Mouse (Mus musculus) hindbrain, embryonic 16.5 days (tissue): Measurements from ENCODE around the gene Cdk2. TPM values are rescaled to one million over a fixed set of nuclear protein-coding genes. Genes with fewer than 3 reads are reported as not detected.
A peak's percentile ranks its signal among the peaks of the same experiment; 100 is the strongest.

Experiments
- ATAC-seq: fragments of 200-750 bp; cut with Nextera tagmentation; 2 replicates; pipeline ENCODE4 v1.8.0; 2017; ENCODE audit warnings: moderate TSS enrichment, moderate library complexity
- H3K27ac ChIP-seq: fragments of 300-500 bp; sonication (generic); 2 replicates; pipeline ENCODE4 v1.5.1; 2014; ENCODE audit warnings: low read depth, mild to moderate bottlenecking, control low read depth, low read length, moderate library complexity
- H3K27me3 ChIP-seq: fragments of 300-500 bp; sonication (generic); replicated peaks from 2 replicates; pipeline ENCODE4 v1.6.1; 2014; ENCODE audit warnings: low read length; ENCODE audit not compliant: control insufficient read depth, insufficient read depth
- H3K36me3 ChIP-seq: fragments of 300-500 bp; sonication (generic); 2 replicates; pipeline ENCODE4 v1.6.1; 2014; ENCODE audit warnings: mild to moderate bottlenecking, low read length, moderate library complexity, mixed read lengths; ENCODE audit not compliant: control insufficient read depth, insufficient read depth
- H3K4me1 ChIP-seq: fragments of 300-500 bp; sonication (generic); 2 replicates; pipeline ENCODE4 v1.6.1; 2014; ENCODE audit warnings: low read depth, low read length; ENCODE audit not compliant: control insufficient read depth, insufficient read depth
- H3K4me2 ChIP-seq: fragments of 300-500 bp; sonication (generic); 2 replicates; pipeline ENCODE4 v1.6.1; 2014; ENCODE audit warnings: mild to moderate bottlenecking, low read length, control low read depth, moderate library complexity
- H3K4me3 ChIP-seq: fragments of 300-500 bp; sonication (generic); 2 replicates; pipeline ENCODE4 v1.5.1; 2014; ENCODE audit warnings: mild to moderate bottlenecking, low read length, control low read depth, moderate library complexity
- H3K9ac ChIP-seq: fragments of 300-500 bp; sonication (generic); 2 replicates; pipeline ENCODE4 v1.6.1; 2014; ENCODE audit warnings: low read depth, mild to moderate bottlenecking, control low read depth, low read length, moderate library complexity
- H3K9me3 ChIP-seq: fragments of 300-500 bp; sonication (generic); 2 replicates; pipeline ENCODE4 v1.6.1; 2014; ENCODE audit warnings: mild to moderate bottlenecking, low read length, moderate library complexity; ENCODE audit not compliant: control insufficient read depth
- WGBS: fragments of 180-500 bp; shearing (Covaris S2); extraction: QIAGEN DNeasy Blood & Tissue Kit; methylation state at CpG from one replicate; pipeline ENCODE4 v1.1.7; 2014; 5-methylcytosine and 5-hydroxymethylcytosine counted together
- polyA plus RNA-seq: library from polyadenylated mRNA; unstranded; fragments of >200 nt; fragmentation: Nextera tagmentation; extraction: Ambion mirVana; gene quantifications from 2 replicates; pipeline ENCODE4 v1.2.1, GENCODE M21; 2015

Gene Cdk2
- polyA plus RNA-seq, 1 experiment from 2014 or later, result 18.3 TPM

- Histone ChIP-seq H3K27me3 (no peaks in the 10 kb centered on the region), H3K27ac (peak overlapping the region; percentile 77; the same call in 1 of the 2 replicates), H3K4me3 (peak overlapping the region; percentile 44), H3K9me3 (no peaks in the 10 kb centered on the region), H3K36me3 (no peaks in the 10 kb centered on the region), H3K4me1 (peaks cover 7% of the 10 kb centered on the region), H3K4me2 (peak overlapping the region; percentile 74), H3K9ac (no peak overlapping the region)
- no peak for ATAC-seq
- WGBS, result 87% methylated on average over 6 of the region's 6 CpGs
Observed at GRCm38 (mm10) chr10:128697072-128697725, 7.6 kb downstream of the Cdk2 start.

- H3K4me1 ChIP-seq, result peaks cover 7% of the 10 kb centered on the region
- ATAC-seq, result peak; percentile 99
- peak within 1 kb of the TSS; percentile 89 for H3K4me3 ChIP-seq
- H3K27me3 ChIP-seq, result no peaks in the 10 kb centered on the region
- H3K4me2 ChIP-seq, result peak within 1 kb of the TSS; percentile 74
- peak within 1 kb of the TSS; percentile 98 for H3K9ac ChIP-seq
- H3K36me3 ChIP-seq, result no peaks in the 10 kb centered on the region
- H3K9me3 ChIP-seq, result no peaks in the 10 kb centered on the region
- WGBS, result 1% methylated on average over 39 of the region's 40 CpGs
- H3K27ac ChIP-seq, result peak within 1 kb of the TSS; percentile 97
Observed at GRCm38 (mm10) chr10:128695992-128696807, 8.6 kb downstream of the Cdk2 start, which contains the start of gene Rab5b. Gene Rab5b, minus strand, starts transcription at chr10:128696264.

- peak overlapping the region; percentile 89 for H3K4me3 ChIP-seq
- H3K36me3 ChIP-seq, result no peaks in the 10 kb centered on the region
- peak overlapping the region; percentile 97 for H3K27ac ChIP-seq
- peak overlapping the region; percentile 70 for H3K4me2 ChIP-seq
- WGBS, result 1% methylated on average over 22 of the region's 22 CpGs
- H3K4me1 ChIP-seq, result peaks cover 7% of the 10 kb centered on the region
- no peaks in the 10 kb centered on the region for H3K27me3 ChIP-seq
- no peak for ATAC-seq
- no peaks in the 10 kb centered on the region for H3K9me3 ChIP-seq
- H3K9ac ChIP-seq, result peak overlapping the region; percentile 98
Observed at GRCm38 (mm10) chr10:128695411-128695991, 9.3 kb downstream of the Cdk2 start.

- Histone ChIP-seq H3K27me3 (no peaks in the 10 kb centered on the region), H3K4me3 (peak overlapping the region; percentile 75), H3K36me3 (peaks cover 2% of the 10 kb centered on the region), H3K4me2 (peak overlapping the region; percentile 94), H3K9ac (peak overlapping the region; percentile 78), H3K9me3 (no peaks in the 10 kb centered on the region), H3K4me1 (peaks cover 6% of the 10 kb centered on the region), H3K27ac (peak overlapping the region; percentile 71)
- no peak for ATAC-seq
- 1% methylated on average over 9 of the region's 9 CpGs for WGBS
Observed at GRCm38 (mm10) chr10:128674469-128675008, 30.3 kb downstream of the Cdk2 start.

- ATAC-seq, result peak; percentile 94
- peak within 1 kb of the TSS; percentile 94 for H3K4me2 ChIP-seq
- WGBS, result 1% methylated on average over 60 of the region's 60 CpGs
Observed at GRCm38 (mm10) chr10:128673763-128674468, 30.9 kb downstream of the Cdk2 start, which contains the start of gene Suox. Gene Suox, minus strand, starts transcription at chr10:128674073.

GRCm38 (mm10) chr10:128671148-128671547 is 33.7 kb downstream of the Cdk2 start:
- no peak overlapping the region for H3K4me2 ChIP-seq
- H3K36me3 ChIP-seq, result no peaks in the 10 kb centered on the region
- H3K9me3 ChIP-seq, result no peaks in the 10 kb centered on the region
- peaks cover 11% of the 10 kb centered on the region for H3K4me1 ChIP-seq
- ATAC-seq, result no peak
- no peak overlapping the region for H3K27ac ChIP-seq
- WGBS, result 93% methylated on average over 9 of the region's 9 CpGs
- no peaks in the 10 kb centered on the region for H3K27me3 ChIP-seq
- no peak overlapping the region for H3K4me3 ChIP-seq
- no peak overlapping the region for H3K9ac ChIP-seq

More at GRCm38 (mm10) chr10:128673763-128674468, 30.9 kb downstream of the Cdk2 start, which contains the start of gene Suox:
- peak within 1 kb of the TSS; percentile 75 for H3K4me3 ChIP-seq
- H3K9me3 ChIP-seq, result no peaks in the 10 kb centered on the region
- no peaks in the 10 kb centered on the region for H3K36me3 ChIP-seq
- H3K27me3 ChIP-seq, result no peaks in the 10 kb centered on the region
- H3K4me1 ChIP-seq, result peaks cover 6% of the 10 kb centered on the region
- H3K27ac ChIP-seq, result peak within 1 kb of the TSS; percentile 71
- peak within 1 kb of the TSS; percentile 78 for H3K9ac ChIP-seq

DNA sequence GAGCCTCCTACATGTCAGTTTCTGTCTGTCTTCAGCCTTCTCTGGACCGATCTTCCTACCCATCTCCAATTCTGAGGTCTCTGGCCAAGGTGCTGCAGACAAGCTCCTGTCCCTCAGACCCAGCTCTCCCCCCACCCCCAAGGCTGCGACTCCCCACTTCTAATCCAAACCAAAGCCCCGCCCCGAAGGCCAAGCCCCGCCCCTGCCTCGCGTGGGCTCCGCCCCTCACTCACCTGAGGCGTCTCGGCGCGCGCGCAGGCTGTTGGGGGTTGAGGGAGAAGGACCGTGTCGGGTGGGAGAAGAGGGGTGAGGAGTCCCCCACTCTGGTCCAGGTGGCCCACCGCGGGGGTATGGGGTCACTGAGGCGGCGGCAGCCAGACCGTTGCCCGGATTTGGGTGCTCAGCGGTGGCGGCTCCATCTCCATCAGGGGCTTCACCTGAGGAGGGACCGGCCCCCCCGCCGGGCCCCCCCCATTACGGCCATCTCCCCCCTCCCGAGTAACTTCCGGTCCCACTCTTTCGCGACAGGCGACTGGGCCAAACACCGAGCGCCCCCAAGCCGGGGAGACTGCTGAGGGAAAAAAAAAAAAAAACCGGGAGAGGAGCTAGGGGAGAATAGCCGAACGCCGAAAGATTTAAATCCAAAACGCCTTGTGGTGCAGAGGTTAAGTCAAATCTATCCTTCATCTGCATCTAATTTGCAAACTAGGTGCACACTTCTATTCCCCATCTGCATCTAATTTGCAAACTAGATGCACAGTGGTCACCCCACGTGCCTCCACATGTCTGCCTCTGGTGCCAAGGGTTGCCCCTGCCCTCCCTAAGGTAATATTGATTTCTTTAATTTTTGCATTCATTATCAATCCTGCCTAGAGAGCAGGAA is 35.8 kb downstream of the Cdk2 start:
- WGBS, result under 1% methylated on average over 42 of the region's 42 CpGs
- H3K27ac ChIP-seq, result peak overlapping the region; percentile 84
- H3K27me3 ChIP-seq, result no peaks in the 10 kb centered on the region
- peaks cover 11% of the 10 kb centered on the region for H3K4me1 ChIP-seq
- H3K4me2 ChIP-seq, result peak overlapping the region; percentile 74
- peak overlapping the region; percentile 78 for H3K9ac ChIP-seq
- peak overlapping the region; percentile 67 for H3K4me3 ChIP-seq
- H3K9me3 ChIP-seq, result no peaks in the 10 kb centered on the region
- H3K36me3 ChIP-seq, result no peaks in the 10 kb centered on the region
- peak; percentile 76 for ATAC-seq

DNA sequence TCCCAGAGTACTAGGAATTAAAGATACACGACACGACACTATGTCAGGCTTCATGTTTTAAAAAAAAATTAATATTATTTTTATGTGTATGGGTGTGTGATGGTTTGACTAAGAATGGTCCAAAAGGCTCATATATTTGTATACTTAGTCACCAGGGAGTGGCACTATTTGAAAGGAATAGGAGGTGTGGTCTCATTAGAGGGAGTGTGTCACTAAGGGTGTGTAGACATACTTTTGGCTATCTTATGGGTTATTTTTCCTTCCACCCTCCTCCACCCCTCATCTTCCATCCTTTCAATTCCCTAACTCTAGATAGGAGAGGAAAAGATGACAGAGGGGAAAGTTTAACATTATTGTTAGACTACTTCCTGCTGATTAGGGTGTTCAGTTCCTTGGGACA is 39.0 kb downstream of the Cdk2 start:
- Histone ChIP-seq H3K9ac (no peak overlapping the region), H3K27me3 (no peaks in the 10 kb centered on the region), H3K4me1 (peaks cover 5% of the 10 kb centered on the region), H3K4me2 (no peak overlapping the region), H3K36me3 (no peaks in the 10 kb centered on the region), H3K27ac (no peak overlapping the region), H3K9me3 (no peaks in the 10 kb centered on the region), H3K4me3 (no peak overlapping the region)
- 99% methylated on average over 2 of the region's 2 CpGs for WGBS
- no peak for ATAC-seq
